Mouse (Mus musculus) adrenal gland, adult 10 weeks (tissue): ENCODE results near the gene Arih2. TPM values are rescaled to one million over a fixed set of nuclear protein-coding genes. Genes with fewer than 3 reads are reported as not detected.

Experiments
- polyA plus RNA-seq: library from polyadenylated mRNA; stranded (reverse); fragments of 350-450 nt; fragmentation: Illumina TruSeq; extraction: RNeasy Lipid Tissue Mini Kit (QIAGEN cat#74804); gene quantifications from one replicate; pipeline ENCODE4 v1.2.3, GENCODE M21; 2014; ENCODE audit warnings: low read depth, low replicate concordance

The Arih2 gene
- polyA plus RNA-seq, result 58.1 TPM

DNA sequence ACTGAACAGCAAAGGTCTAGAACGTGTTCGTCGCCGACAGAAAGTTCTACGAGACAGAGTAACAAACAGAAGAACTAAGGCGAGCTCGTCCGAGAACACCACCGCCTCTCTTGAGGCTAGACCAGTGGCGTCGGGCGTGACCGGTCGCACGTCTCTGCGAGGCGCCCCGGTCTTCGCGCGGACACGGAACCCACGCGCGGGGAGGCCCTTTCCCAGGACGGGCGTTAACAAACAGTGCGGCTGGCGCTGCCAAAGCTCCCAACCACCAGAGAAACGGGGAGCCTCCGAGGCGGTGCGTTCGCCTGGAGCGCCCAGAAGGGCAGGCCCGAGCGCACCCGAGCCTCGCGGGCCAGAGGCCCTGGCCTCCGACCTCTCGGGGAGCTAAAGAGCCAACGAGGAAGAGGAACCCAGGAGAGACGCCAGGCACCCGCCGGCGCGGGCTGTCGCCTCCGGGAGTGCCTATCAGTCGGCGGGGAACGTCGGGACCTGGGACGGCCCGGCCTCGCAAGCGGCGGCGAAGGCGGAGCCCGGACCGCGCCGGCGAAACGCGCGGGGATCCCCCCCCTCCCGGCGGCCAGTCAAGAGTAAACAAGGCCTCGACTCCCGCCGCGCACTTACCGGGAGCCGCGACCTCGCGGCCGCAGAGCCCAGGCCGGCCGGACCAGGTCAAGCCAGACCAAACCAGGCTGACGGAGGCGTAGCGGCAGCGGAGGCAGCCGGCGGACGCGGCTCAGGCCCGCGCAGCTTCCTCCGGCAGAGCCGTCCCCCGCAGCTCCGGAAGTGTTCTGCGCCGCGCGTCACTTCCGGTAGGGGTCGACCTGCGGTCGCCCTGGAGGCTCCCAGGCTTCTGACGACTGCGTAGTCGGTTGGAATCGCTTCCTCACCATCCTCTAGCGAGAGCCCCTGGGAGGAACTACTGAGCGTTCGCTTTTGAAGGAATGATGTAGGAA lies at the start of gene Arih2:
Gene Arih2, minus strand, starts transcription at position 776 of the 950 bp plus-strand sequence.

DNA sequence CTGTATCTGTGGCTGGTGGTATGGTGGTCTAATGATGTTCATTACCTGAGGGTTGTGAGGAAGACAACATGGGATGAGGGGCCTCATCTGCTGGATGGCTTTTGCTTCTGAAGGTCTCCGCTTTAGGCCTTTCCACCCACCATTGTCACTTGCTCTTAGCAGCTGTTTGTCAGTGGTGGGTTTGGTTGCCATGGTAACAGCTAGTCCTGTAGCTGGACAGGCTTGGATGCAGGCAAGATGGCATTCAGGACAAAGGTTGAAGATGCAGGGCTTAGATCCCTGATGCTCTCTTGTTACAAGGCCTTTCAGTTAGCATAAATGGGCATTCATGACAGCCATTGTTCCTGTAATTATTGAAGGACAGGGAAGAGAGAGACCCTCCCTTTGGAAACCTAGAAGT lies 39.9 kb upstream of the Arih2 start, which contains the start of gene Prkar2a:
Gene Prkar2a, plus strand, starts transcription at position 209 of the 400 bp plus-strand sequence.

DNA sequence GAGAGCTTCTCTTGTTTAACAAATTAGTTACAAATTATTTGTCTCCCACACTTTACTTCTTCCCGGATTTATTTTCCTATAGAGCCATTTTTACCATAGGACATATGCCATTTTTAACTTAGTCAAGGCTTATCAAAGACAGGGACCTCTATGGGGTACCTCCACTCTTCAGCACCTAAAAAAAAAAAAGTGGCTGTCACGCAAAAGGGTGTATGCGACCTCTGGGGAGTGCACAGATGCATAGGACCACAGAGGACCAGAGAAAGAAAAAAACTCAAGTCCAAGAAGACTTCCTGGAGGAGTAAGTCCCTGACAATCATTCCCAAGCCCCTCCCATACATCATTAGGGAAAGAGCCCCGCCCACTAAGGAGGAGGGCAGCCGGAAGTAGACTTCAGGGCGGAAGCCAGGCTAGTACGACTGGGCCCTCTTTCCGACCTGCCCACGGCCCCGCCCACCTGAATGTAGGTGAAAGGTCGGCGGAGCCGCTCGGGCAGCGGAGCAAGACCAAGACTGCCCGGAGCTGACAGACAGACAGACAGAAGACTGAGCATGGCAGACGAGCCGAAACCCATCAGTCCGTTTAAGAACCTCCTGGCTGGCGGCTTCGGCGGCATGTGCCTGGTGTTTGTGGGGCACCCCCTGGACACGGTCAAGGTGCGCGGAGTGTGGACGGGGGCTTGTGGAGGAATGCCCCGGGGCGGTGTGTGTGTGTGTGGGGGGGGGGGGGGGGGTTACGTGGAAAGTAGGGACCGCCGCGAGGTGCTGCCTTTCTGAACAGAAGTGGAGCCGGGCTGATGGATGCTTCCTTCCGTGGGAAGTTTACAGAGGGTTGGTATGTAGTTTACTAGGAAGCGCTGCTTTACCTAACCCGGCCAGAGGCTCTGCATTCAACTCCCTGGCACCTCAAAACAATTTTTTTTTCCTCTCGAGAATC lies 12.8 kb upstream of the Arih2 start, which contains the start of gene Slc25a20:
Gene Slc25a20, plus strand, starts transcription at position 412 of the 936 bp plus-strand sequence.

DNA sequence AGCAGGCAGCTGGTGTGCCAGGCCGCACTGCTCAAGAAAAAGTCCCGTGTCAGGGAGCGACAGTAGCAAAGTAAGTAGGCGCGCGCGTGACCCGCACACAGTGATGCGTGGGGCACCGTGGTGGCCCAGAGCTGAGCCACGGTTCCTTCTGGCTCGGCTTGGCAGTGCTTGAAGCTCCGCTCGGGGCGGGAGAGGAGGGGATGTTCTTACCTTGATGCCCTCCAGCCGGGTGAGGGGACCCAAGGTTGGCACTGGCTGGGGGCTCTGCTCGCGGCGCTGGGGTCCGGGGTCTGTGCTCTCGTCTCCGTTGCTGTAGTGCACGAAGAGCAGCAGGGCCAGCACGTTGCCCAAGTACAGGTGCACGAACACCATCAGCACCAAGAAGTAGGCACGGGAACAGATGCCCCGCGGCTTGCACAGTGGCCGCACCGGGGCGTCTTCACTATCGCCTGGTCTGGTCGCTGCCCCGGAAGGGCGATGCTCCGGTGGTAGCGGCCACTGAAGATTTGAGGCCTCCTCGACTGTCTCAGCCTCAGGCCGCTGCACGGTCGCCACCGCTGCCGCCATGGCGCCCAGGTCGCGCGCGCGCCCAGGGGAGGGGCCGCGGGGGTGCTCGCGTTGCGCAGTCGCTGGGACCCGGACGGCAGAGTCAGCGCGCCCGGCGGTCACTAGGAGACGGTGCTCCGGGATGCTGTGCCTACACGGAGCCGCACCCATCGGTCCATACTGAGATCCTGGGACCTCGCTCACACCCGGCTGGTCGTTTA lies 52.0 kb downstream of the Arih2 start, which contains the start of gene P4htm:
Gene P4htm, minus strand, starts transcription at position 670 of the 767 bp plus-strand sequence.

DNA sequence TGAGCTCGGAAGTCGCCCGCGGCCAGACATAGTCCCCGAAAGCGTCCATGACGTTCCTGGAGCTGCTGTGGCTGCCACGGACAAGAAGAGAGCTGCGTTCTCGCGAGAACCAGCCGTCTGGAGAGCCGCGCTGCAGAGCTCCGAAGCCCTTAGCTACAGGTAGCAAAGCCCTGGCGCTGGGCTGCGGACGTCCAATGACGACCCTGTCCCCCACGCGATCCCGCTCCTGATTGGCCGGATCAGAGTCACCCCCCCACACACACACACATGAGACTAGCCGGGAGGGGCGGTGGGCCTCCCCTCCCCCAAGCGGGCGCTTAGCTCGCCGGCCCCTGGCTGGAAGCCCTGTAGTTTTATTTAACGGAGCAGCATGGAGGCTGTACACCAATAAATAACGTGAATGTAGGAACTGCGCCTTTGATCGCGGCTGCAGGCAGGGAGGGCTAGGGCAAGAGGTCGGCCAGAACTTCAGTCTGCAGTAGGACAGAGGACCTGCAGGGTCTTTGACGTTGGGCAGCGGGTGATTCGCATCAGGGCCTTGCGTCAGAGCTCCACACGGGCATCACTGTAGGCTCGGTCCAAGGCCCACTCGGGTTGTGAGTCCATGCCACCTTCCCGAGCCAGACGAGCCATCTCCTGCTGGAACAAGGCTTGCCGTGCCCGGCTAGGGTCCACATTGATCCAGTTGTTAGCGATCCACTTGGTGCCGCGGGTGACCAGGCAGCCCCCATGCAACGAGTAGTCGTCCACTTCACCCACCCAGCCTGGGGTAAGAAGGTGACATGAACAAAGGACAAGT lies 70.4 kb downstream of the Arih2 start, which contains the start of gene Wdr6:
Gene Wdr6, minus strand, starts transcription at position 195 of the 799 bp plus-strand sequence.

DNA sequence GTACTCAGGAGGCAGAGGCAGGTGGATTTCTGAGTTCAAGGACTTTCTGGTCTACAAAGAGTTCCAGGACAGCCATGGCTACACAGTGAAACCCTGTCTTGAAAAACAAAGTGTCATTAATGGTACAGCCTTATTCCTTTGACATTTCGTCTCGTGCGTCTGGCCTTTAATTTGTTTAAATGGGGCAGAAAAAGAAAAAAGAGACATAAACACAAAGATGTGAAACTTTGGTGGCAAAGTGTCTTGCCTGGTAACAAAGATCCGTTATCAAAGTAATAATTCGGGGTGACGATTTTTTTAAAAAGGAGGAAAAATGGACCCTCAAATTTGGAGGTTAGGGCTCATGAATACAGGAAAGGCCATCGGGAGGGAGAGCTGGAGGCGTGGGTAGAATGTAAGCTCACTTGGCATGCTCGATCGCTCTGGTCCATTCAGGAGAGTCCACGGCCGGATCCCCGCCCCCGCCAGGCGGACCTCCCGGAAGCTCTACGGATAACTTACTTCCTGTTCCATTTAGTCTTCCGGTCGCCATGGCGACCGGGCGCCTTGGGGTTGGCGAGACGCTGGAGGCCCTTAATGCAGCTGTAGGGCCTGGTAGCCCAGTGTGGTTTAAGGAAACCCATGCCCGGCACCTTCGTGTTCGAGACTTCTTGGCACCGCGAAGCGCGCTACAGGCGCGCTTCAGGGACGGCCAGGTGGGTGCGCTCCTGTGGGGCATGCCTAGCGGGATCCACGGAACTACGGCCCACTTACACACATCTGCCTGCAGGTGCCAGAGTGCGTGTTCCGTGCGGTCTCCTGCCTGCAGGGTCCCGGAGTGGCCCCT lies 79.6 kb downstream of the Arih2 start, which contains the start of gene Dalrd3:
Gene Dalrd3, plus strand, starts transcription at position 506 of the 826 bp plus-strand sequence.

DNA sequence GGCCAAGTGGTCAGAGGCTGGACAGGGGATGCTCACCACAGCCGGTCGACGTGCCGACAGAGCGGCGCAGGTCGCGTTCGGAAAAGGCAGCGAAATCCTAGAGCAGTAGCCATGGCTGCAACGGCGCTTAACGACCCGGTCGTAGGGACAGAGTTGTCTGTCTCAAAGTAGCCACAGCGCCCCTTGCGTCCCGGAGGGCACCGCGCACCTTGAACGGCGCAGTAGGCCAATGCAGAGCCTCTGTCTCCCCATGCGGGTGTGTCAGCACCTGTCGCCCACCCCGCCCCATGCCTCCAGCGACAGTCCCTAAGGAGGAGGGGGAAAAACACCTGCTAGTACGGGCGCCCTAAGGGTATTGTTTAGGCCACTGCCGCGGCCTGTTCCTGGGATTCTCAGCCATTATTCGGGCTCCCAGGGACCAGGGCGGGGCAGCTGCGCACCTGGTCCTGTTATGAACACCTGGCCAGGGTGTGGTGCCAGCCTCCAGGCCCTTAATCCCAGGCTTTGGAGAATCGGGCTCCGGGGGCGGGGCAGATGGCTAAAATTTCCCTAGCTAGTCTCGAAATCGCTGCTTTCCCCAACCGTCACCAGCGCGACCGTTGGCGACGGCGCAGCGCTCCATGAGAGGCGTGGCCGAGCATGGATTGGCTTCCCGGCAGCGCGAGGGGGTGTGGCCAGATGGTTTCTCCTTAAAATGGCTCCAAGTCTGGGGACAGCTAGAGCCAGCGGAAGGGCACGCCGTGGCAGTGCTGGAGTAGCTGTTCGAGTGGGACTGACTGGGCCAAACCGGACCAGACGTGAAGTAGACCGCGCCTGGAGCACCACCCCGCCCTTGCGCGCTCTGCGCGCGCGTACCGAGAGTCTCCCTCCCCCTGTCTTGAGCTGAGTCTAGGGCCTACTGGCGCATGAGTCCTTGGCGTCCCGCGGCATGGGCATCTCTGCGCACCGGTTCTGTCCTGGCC lies 82.1 kb downstream of the Arih2 start, which contains the start of gene Ndufaf3:
Gene Ndufaf3, minus strand, starts transcription at position 620 of the 962 bp plus-strand sequence.

DNA sequence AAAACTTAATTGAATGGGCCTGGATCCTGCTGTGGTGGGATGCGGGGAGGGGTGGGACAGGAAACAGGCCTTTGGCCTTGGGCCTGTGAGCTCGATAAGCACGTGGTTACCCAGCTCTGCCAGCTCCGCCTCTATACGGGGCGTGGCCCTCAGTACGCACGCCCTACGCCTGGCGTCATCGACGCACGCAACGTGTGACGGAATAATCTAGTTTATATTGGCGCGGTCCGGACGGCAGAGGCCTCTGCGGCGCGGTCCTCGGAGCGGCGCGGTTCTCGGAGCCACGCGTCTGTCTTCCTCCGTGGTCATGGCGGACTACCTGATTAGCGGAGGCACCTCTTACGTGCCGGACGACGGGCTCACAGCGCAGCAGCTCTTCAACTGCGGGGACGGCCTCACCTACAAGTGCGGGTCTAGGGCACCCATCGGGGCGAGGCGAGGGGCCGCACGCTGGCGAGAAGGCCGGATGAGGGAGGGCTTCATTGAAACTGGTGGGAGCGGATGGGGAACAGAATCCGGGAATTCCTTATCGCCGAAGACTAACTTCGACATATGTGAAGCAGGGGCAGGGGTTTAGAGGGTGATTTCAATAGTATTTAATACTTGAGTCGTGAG lies 88.9 kb downstream of the Arih2 start, which contains the start of gene Impdh2:
Gene Impdh2, plus strand, starts transcription at position 60 of the 615 bp plus-strand sequence.

Other genes with a start within 250 kb of the Arih2 start
- gene Ccdc36, start 220.9 kb downstream of the Arih2 start, polyA plus RNA-seq, result not detected
- gene BC048562, start 212.9 kb downstream of the Arih2 start, polyA plus RNA-seq, result not detected
- 6.2 TPM for gene Ccdc71, start 188.9 kb downstream of the Arih2 start, polyA plus RNA-seq
- gene Klhdc8b, start 187.8 kb downstream of the Arih2 start, polyA plus RNA-seq, result 1.5 TPM
- gene Lamb2, start 169.7 kb downstream of the Arih2 start, polyA plus RNA-seq, result 6.8 TPM
- gene Usp19, start 158.8 kb downstream of the Arih2 start, polyA plus RNA-seq, result 18.4 TPM
- gene Qars, start 141.7 kb downstream of the Arih2 start, polyA plus RNA-seq, result 95.6 TPM
- 57.8 TPM for gene Qrich1, start 132.6 kb downstream of the Arih2 start, polyA plus RNA-seq
- 26.3 TPM for gene Impdh2, start 89.1 kb downstream of the Arih2 start, polyA plus RNA-seq
- 4.5 TPM for gene Ndufaf3, start 82.0 kb downstream of the Arih2 start, polyA plus RNA-seq
- 2.9 TPM for gene Dalrd3, start 79.5 kb downstream of the Arih2 start, polyA plus RNA-seq
- 6.2 TPM for gene Wdr6, start 70.6 kb downstream of the Arih2 start, polyA plus RNA-seq
- not detected for gene P4htm, start 51.7 kb downstream of the Arih2 start, polyA plus RNA-seq
- gene Slc25a20, start 12.7 kb upstream of the Arih2 start, polyA plus RNA-seq, result 111 TPM
- 111 TPM for gene Prkar2a, start 39.9 kb upstream of the Arih2 start, polyA plus RNA-seq
- gene Ip6k2, start 134.4 kb upstream of the Arih2 start, polyA plus RNA-seq, result 183 TPM
- 0.47 TPM for gene Nckipsd, start 159.0 kb upstream of the Arih2 start, polyA plus RNA-seq
- gene Celsr3, start 176.9 kb upstream of the Arih2 start, polyA plus RNA-seq, result 0.17 TPM
- not detected for gene Slc26a6, start 203.9 kb upstream of the Arih2 start, polyA plus RNA-seq